Mouse (Mus musculus): Measurements from ENCODE around the gene Gpr153. TPM values are rescaled to one million over a fixed set of nuclear protein-coding genes. Genes with fewer than 3 reads are reported as not detected.

The Gpr153 gene
- total and polyA plus RNA-seq, 3 experiments = 0.30 to 1.4 (median 0.70) TPM

GRCm38 (mm10) chr4:152291562-152291961, 17.5 kb downstream of the Gpr153 start, which contains the start of gene Hes3:
Gene Hes3 (minus strand): TSS chr4:152291662.
- DNase-seq (ENCODE audit: extremely low read depth) = no peak
- Histone ChIP-seq H3K27me3 (replicated peaks) (peaks cover 64% of the 10 kb centered on the region), H3K36me3 (replicated peaks in 1 of 2; ENCODE audit: control insufficient read depth in 1 of 2, insufficient read depth in 1 of 2, low read length in 1 of 2) (no peaks in the 10 kb centered on the region), H3K4me1 (ENCODE audit: control insufficient read depth in 1 of 2, insufficient read depth in 2 of 2) (peaks cover 10 to 43% of the 10 kb centered on the region in 2 experiments), H3K27ac (ENCODE audit: insufficient read depth, low read depth) (no peak within 1 kb of the TSS), H3K9me3 (replicated peaks; ENCODE audit: low read length) (no peaks in the 10 kb centered on the region), H3K4me2 (ENCODE audit: insufficient read depth, low read depth, poor library complexity, severe bottlenecking) (peak within 1 kb of the TSS; percentile 68), H3K4me3 (replicated peaks in 1 of 3; ENCODE audit: low read depth in 2 of 3, low read length in 2 of 3, poor library complexity in 1 of 3) (peak within 1 kb of the TSS in 1 of 3 experiments; percentile 9), H3K79me2 (replicated peaks; ENCODE audit: control insufficient read depth, extremely low read depth, insufficient read depth, poor library complexity, severe bottlenecking) (no peaks in the 10 kb centered on the region), H3K9ac (ENCODE audit: insufficient read depth, low read depth) (no peak within 1 kb of the TSS)
- in situ Hi-C loops (cut with MboI; ENCODE audit: low pct_ligation_motif_present, low pct_unique_long_range_greater_than_20kb, low sequenced_read_pairs) = loop anchor here (5.0 to 25.0 kb wide), 3 partner anchors 79 to 1821 kb away; no protein-coding TSS in a partner anchor
- dilution Hi-C loops (cut with MboI; ENCODE audit: extremely low pct_ligation_motif_present, extremely low pct_unique_long_range_greater_than_20kb, low sequenced_read_pairs) = no loop called here
- TF ChIP-seq USF2 (conservative IDR thresholded peaks at IDR 0.05; ENCODE audit: low read depth, low read length) = no peak
- TF ChIP-seq HCFC1 (IDR thresholded peaks at IDR 0.05; ENCODE audit: low read depth, low read length) = no peak
- TF ChIP-seq ZKSCAN1 (IDR thresholded peaks at IDR 0.05; ENCODE audit: borderline replicate concordance, low read depth, low read length) = no peak
- no peak for TF ChIP-seq IRF4 (IDR thresholded peaks at IDR 0.05; ENCODE audit: low read depth, low read length)
- TF ChIP-seq POLR2A (IDR thresholded peaks at IDR 0.05; ENCODE audit: low read depth, low read length) = no peak
- TF ChIP-seq ETS1 (conservative IDR thresholded peaks at IDR 0.05; ENCODE audit: low read depth, low read length) = no peak

- Histone ChIP-seq H3K9ac (ENCODE audit: insufficient read depth, low read depth) (no peak overlapping the region), H3K9me3 (replicated peaks; ENCODE audit: low read length) (no peaks in the 10 kb centered on the region), H3K4me2 (ENCODE audit: insufficient read depth, low read depth, poor library complexity, severe bottlenecking) (no peak overlapping the region), H3K36me3 (replicated peaks in 1 of 2; ENCODE audit: control insufficient read depth in 1 of 2, insufficient read depth in 1 of 2, low read length in 1 of 2) (no peaks in the 10 kb centered on the region), H3K4me1 (ENCODE audit: control insufficient read depth in 1 of 2, insufficient read depth in 2 of 2) (peaks cover 10 to 43% of the 10 kb centered on the region in 2 experiments), H3K4me3 (replicated peaks in 1 of 3; ENCODE audit: low read depth in 2 of 3, low read length in 2 of 3, poor library complexity in 1 of 3) (no peak overlapping the region), H3K27me3 (replicated peaks) (peaks cover 59% of the 10 kb centered on the region), H3K79me2 (replicated peaks; ENCODE audit: control insufficient read depth, extremely low read depth, insufficient read depth, poor library complexity, severe bottlenecking) (no peaks in the 10 kb centered on the region), H3K27ac (ENCODE audit: insufficient read depth, low read depth) (no peak overlapping the region)
- in situ Hi-C loops (cut with MboI; ENCODE audit: low pct_ligation_motif_present, low pct_unique_long_range_greater_than_20kb, low sequenced_read_pairs) = loop anchor here (5.0 to 25.0 kb wide), 3 partner anchors 80 to 1820 kb away; no protein-coding TSS in a partner anchor
- DNase-seq (ENCODE audit: extremely low read depth) = no peak
- dilution Hi-C loops (cut with MboI; ENCODE audit: extremely low pct_ligation_motif_present, extremely low pct_unique_long_range_greater_than_20kb, low sequenced_read_pairs) = no loop called here
- TF ChIP-seq JUN (IDR thresholded peaks at IDR 0.05; ENCODE audit: insufficient read depth, low read depth, low read length) (no peak), POLR2A (IDR thresholded peaks at IDR 0.05; ENCODE audit: low read depth, low read length) (no peak), SMC3 (IDR thresholded peaks at IDR 0.05; ENCODE audit: low read depth, low read length) (no peak), TCF12 (IDR thresholded peaks at IDR 0.05; ENCODE audit: low read depth, low read length) (no peak), SIN3A (IDR thresholded peaks at IDR 0.05; ENCODE audit: low read length) (no peak), IRF4 (IDR thresholded peaks at IDR 0.05; ENCODE audit: low read depth, low read length) (no peak)
These were observed 18.2 kb downstream of the Gpr153 start for GRCm38 (mm10) chr4:152292102-152292765.

All from CH12.LX (cell line).